Mouse (Mus musculus): ENCODE data around the gene Phactr3. TPM values are rescaled to one million over a fixed set of nuclear protein-coding genes. Genes with fewer than 3 reads are reported as not detected.

Gene Phactr3
- total RNA-seq, 2 experiments from 2014 or later = 1.4 to 1.5 TPM

DNA sequence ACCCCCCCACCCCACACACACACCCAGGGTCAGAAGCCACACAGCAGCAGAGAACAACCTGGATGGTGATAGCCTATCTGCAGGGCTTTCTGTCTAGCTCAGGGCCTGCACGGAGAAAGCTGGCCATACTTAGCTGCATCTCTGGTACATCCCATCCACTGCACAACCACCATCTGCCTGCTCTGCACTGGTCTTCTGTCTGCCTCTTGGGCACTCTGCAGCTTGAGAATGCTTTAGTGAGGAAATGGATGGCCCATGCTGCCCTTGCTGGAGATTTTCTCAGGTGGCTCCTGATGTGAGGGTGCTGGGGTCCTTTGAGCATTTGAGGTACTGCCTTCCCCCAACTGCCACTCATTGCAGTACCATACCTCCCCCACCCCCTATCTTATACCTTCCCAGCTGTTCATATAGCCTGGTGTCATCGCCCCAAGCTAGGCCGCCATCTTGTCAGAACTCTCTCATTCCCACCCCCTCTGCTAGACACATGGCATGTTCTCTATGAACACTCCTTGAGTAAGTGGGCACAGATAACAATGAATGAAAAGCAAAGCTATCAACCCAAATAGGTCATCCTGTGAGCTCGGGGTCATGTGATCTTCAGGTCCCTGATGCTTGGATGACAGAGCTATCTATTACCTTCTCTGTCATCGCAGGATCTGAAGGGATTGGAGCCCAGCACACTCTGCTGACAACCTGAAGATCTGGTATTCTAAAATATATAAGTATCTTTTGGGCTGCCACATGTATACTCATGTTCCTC, 13.0 kb downstream of the Phactr3 start:
- no peak for DNase-seq (ENCODE audit: low spot score)
- intact Hi-C loops (cut with DNase I) = no loop called here

DNA sequence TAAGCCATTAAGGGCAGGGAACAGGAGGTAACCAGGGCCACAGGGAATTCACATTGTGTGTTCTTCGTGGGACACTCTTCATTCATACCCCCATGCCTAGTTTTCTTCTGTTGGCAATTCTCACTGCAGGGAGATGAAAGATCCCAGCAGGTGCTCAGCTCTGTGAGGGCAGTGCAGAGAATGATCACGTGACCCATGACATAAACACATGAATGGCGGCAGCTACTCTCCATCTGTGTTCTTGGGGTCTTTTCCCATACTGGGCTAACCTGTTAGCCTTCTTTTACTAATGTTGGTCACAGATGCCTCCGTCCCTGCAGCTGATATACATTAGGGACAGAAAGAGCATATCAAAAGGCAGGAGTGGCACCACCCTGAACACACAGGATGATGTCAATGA, 16.9 kb downstream of the Phactr3 start:
- intact Hi-C loops (cut with DNase I) = loop anchor here (5.0 kb wide), 1 partner anchor 112 kb away; no protein-coding TSS in a partner anchor

DNA sequence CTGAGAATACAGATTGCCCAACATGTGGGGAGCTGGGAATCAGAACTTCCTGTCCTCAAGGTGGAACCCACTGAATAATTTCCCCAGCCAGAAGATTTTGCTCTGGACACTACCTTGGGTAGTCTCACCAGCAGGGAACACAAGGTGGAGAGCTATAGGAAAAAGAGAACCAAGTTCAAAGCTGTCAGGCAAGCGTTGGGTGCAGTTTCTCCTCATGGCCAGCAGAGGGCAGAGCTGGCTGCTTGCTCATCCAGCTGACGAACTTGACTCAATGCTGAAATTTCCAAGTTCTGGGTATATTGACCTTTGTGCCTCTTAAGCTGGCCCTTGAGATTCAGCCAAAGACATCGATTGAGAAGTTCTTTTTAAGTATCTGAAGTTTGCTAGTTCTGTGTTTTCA, 18.7 kb downstream of the Phactr3 start:
- intact Hi-C loops (cut with DNase I) = loop anchor here (1.0 to 5.0 kb wide), 2 partner anchors 110 to 127 kb away; no protein-coding TSS in a partner anchor
- no peak for DNase-seq (ENCODE audit: low spot score)

More for the DNA sequence above, 16.9 kb downstream of the Phactr3 start:
- DNase-seq (ENCODE audit: low spot score) = no peak

DNA sequence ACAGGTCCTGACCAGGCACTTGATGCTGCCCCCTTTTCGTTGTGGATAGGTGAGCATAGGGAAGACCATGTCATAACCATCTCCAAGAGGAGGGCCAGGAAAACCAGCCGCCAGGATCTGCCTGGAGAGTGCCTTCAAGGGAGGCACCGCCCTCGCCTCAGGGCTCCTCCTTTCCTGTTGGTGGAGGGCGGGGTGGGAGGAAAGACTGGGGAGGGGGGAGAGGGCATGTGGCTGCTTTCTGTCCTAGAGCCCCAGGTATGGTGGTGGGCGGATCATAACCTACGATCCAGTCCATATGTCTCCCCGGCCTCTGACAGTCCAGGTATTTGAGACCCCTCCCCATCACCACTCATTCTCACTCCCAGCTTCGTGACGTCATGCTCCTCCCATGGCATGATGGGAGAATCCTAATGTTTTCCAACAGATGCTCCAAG, 22.7 kb downstream of the Phactr3 start:
- DNase-seq (ENCODE audit: low spot score) = no peak
- intact Hi-C loops (cut with DNase I) = no loop called here

DNA sequence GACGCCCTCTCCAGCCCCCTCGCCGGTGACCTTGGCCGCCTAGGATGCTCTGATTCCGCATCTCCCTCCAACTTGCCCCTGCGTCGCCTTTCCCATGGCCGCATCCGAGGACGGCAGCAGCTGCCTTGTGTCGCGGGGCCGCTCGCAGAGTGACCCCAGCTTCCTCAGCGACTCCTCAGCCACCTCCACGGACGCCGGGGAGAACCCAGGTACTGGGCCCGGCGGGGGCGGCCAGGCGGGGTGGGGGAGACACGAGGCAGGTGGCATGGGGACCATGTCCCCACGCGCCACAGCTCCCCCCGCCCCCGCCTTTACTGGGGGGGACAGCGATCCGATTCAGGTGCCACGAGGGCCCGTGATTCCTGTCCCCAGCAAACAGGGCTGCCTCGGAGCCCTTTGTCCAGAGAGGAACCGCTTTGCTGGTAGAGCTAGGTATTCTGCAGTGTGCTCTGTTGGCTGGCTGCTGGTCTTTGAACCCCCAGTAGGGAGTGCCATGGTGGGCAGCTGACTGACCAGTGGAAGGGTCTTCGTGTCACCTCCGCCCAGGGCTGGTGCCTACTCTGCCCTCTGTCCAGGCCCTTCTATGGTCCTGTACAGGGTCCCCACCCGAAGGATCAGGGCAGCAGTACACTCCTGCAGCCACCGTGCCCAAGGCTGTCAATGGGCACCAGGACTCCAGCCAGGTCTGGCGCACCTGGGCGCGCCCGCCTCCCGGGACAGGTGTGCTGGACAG, 23.7 kb downstream of the Phactr3 start:
- intact Hi-C loops (cut with DNase I) = no loop called here
- DNase-seq (ENCODE audit: low spot score) = no peak

DNA sequence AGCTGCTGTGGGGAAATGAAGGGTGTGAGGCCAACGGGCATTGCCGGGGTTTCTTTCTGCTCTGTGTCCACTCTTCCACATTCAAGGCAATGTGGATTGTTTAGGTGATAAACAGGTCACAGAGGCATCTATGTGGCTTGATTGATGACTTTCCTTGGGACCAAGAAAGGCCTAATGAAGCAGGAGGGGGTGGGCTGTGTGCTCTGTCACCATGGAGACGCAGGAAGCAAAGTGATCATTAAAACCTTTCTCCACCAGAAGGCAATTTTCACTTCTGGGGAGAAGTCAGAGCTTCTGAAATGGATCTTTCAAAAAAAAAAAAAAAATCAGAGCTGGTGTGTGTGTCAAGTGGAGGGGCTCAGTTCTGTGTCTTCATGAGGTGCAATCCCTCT, 24.2 kb downstream of the Phactr3 start:
- DNase-seq (ENCODE audit: low spot score) = no peak
- intact Hi-C loops (cut with DNase I) = no loop called here

DNA sequence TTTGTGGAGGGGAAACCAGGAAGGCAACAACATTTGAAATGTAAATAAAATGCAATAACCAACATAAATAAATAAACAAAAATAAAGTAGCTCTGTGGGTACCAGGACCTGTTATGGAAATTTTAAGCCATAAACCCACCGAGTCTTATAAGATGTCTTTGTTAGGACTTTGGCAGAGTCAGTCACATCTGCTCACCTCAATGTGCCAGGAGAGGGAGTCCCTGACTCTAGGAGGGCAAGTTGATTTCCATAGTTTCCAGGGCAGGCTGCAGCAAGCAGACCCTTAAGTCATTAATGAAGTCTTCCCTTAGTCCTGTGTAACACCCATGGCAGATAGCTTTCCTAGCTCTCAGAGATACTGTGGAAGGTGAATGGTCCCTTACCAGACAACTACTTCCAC, 25.1 kb downstream of the Phactr3 start:
- no peak for DNase-seq (ENCODE audit: low spot score)
- intact Hi-C loops (cut with DNase I) = no loop called here

DNA sequence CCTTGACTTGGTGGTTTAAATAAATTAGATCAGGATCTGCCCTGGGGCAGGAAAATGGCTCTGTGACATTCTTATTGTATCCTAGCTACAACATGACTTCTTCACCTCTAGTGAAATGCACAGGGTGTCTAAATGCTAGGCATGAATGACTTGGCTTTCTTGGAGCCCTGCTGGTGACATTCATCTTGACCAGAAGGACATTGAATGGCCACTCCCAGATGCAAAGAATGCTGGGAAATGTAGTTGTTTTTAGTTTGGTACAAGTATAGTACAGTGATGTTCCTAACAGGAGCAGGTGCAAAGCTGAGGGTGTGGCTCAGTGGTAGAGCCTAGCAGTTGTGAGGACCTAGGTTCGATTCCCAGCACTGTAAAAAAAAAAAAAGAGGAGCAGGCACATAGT, 30.5 kb downstream of the Phactr3 start:
- DNase-seq (ENCODE audit: low spot score) = no peak
- intact Hi-C loops (cut with DNase I) = no loop called here

DNA sequence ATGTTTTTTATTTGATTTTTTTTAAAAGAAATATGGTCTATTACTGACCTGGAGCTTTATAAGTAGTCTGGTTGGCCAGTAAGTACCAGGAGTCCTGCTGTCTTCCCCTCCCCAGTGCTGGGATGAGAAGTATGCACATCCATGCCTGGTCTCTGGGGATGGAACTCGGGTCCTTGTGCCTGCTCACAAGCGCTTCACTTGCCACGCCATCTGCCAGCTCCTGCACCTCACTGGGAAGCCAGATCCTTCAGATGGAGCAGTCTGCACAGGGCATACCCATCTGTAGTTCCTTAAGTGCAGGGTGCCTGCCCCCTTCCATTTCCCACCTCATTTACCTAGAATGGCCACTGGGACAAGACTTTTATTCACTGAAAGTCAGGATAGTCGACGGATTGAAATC, 31.9 kb downstream of the Phactr3 start:
- intact Hi-C loops (cut with DNase I) = no loop called here
- no peak for DNase-seq (ENCODE audit: low spot score)

DNA sequence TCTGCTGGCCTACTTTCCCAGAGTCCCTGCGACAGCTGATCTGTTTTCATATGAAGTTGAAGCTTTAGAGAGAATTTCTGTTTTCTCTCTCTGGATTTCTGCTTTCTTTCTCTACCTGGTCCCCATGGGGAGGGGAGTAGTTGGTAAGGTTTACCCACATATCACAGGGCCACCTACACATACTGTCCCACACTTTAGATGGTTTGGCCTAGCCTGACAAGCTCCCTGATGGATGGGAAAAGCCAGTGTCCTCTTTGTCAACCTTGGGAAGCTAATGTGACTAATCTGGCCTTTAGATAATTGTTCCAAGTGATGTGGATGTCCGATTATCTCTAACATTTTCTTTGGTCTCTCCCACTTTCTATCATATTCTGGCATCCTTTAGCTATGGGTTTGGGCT, 34.8 kb downstream of the Phactr3 start:
- no peak for DNase-seq (ENCODE audit: low spot score)
- intact Hi-C loops (cut with DNase I) = no loop called here

DNA sequence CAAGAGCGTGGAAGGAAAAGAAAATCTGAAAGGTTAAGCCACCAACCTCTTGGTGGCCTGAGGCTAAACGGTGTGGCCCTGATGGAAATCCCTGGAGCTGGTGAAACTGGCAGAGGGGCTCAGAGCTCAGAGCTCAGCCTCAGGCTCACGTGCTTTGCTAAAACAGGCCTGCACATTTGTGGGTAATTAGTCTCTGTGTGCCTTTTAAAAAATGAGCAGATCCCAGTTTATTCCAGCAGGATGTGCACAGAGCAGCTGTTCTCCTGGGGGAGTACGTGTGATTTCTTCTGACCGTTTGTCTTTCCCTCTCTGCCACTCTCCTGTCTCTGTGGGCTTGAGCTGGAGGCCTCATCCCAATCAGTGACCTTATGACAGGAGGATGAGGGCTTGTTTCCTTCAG, 35.4 kb downstream of the Phactr3 start:
- intact Hi-C loops (cut with DNase I) = no loop called here
- no peak for DNase-seq (ENCODE audit: low spot score)

DNA sequence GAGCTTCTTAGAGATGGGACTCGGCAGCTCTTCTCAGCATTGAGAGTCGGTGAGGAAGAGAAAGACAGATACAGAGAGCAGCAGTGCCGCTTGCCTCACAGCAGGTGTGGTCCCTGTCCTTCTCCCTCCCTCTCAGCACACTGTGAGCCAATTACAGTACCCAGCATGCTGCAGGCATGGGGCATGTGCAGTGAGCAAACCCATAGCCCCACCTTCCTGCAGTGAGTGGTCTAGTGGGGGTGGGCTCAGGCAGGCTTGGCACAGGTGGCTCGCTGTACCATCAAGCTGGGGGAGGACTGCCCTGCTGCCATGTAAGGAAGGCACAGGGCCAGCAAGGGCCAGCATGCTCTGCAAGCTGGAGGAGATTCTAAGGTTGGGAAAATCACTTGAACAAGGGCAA, 35.8 kb downstream of the Phactr3 start:
- intact Hi-C loops (cut with DNase I) = no loop called here
- no peak for DNase-seq (ENCODE audit: low spot score)

DNA sequence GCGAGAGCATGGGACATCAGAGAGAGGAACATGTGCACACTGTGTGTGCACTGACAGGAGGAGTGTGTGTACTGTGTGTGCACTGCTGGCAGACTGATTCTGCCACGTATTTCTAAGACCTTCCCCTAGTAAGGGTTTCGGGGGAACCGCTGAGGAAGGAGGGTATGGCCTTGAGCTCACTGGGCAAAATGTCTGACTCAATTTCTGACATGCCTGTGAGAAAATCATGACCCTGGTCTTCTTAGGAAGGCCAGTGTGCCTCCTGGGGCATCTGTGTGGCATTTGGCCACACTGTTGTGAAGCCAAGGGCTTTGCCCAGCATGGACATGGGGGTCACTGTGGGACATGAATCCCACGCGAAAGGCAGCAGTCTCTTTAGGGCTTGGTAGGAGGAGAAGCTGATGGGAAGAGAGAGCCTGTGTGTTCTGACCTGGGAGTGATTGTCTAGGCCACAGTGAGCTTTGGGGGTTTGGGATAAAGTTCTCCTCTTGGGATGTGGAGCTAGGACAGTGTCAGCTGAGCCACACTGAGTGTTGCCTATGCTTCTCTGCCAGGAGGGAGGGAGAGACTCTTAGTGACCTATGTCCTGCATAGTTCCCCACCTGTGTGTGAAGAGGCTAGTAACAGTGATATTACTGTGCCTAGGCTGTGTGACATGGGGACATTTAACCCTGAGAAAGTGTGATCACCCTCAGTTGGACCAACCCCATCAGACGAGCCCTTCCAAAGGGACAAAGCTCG, 36.6 kb downstream of the Phactr3 start:
- no peak for DNase-seq (ENCODE audit: low spot score)
- intact Hi-C loops (cut with DNase I) = no loop called here

DNA sequence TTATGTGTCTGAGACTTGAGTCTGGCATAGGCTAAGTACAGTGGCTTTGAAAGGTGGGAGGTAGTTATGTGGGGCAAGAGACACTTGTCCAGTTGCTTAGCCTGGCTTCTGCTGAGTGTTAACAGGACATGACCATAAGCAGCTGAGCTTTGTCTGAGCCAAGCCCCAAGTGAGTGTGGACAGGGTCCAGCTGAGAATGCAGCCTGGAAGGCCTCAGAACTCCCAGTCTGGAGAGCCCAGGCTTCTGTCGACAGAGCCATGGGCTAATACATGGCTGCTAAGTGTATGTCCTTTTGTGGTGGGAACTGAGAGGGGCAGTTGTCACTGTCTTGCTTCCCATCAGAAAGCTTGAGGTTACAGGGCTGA, 37.1 kb downstream of the Phactr3 start:
- DNase-seq (ENCODE audit: low spot score) = peak; percentile 18
- intact Hi-C loops (cut with DNase I) = no loop called here

DNA sequence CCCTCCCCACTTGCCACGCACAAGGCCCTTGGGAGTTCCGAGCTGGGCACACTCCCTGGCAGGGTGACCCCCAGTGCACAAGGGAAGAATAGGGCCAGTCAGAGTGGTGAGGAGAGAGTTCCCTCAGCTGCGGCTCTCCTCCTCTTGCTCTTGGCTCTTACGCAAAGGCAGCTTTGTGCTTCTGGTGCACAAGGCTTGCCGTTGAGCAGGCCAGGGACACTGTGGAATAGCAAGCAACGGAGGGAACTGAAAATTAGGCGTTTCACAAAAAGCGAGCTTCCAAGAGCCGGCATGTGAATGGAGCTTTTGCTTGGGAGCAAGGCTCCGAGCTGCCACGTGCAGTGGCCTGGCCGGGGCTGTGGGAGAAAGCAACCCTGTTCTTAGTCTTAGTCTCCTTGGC, 40.2 kb downstream of the Phactr3 start:
- no peak for DNase-seq (ENCODE audit: low spot score)
- intact Hi-C loops (cut with DNase I) = no loop called here

DNA sequence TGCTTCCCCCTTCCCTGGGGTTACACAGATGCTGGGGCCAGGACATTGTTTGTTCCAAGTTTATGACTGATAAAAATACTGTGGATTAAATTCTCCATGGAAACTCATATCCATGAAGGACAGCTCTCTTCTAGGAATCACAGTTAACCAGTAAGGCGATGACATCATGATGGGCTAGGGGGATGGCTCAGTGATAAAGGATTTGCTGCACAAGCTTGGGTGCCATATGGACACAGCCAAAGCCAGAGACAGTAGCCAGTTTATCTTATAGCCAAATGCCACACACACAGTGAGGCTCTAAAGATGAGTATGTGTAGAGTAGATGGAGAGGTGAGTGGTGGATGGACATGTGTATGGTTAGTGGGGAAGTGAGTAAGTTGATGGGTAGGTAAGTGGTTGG, 45.2 kb downstream of the Phactr3 start:
- no peak for DNase-seq (ENCODE audit: low spot score)
- intact Hi-C loops (cut with DNase I) = no loop called here

DNA sequence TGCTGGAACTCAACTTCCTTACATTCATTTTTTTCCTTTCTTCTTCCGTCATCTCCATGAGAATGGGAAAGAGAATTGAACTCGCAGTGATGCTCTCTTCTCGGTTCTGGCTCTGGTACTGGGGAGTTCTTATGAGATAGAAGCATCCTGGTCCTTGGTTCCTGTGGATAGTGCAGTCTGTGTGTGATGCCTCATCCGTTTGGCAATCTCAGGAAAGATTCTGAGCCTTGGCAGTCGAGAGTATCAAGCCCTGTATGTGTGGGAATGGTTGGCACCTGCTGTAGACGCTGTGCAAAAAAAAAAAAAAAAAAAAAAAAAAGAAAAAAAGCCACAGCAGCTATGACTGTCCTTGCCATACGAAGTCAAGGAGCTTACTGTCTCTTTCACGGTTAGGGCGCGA, 47.2 kb downstream of the Phactr3 start:
- DNase-seq (ENCODE audit: low spot score) = no peak
- intact Hi-C loops (cut with DNase I) = no loop called here

DNA sequence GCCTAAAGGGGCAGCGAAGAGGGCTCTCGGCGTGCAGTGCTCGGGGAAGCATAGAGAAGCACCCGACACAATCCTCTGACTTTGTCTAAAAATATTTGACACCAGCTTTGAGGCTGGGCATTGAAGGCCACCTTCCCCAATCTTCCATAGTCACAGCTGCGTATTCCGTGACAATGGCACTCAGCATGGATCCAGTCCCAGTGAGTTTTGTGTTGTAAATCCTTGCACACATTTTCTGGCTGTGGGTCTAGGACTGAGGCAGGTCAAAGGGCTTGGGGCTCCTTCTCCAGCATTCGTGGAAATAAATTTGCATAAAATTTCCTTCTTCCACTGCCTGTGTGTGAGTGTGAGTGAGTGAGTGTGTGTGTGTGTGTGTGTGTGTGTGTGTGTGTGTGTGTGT, 51.2 kb downstream of the Phactr3 start:
- intact Hi-C loops (cut with DNase I) = no loop called here
- DNase-seq (ENCODE audit: low spot score) = no peak

DNA sequence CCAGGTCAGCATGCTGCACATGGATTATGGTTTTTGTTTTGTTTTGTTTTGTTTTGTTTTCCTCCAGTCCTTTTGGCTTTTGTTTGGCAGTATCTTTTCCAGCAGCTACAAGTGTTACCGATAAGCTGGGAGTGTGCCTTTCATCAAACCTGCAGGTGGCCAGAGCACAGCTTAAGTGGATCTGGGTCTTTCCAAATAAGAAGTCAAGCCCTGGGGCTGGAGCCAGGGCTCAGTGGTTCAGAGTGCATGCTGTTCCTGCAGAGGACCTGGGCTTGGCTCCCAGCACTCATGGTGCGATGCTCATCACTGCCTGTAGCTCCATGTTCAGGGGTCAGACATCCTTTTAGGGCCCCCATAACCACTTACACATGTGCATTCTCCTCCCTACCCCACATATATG, 55.2 kb downstream of the Phactr3 start:
- intact Hi-C loops (cut with DNase I) = no loop called here
- DNase-seq (ENCODE audit: low spot score) = no peak

DNA sequence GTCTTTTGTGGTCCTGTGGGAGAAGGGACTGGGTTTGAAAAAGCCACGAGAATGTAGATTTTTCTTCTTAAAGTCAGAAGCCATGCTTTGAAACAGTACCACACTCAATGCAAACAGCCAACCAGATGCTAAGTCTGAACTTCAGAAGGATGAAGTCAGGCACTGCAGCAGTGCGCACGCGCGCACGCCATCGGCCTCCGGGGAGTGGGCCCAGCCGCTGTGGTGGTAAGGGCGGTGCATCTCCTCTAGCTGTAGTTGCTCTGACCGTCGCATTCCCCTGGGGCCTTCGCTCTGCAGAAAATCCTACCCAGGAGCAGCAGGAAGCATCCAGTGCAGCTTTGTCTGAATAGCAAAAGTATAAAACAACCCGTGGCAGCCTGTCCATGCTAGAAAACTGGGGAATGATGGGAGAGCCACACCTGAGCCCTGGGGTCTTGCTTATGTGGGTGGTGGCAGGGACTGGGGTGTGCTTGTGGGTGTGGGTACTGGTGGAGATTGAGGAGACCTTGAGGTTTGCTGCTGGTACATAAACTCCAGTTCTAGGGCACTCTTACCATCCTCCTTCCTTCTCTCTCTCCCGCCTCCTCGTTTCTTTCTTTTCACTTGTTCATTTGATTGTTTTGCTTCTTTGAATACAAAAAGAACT, 56.6 kb downstream of the Phactr3 start:
- no peak for DNase-seq (ENCODE audit: low spot score)
- intact Hi-C loops (cut with DNase I) = no loop called here
